Mouse (Mus musculus): Measurements from ENCODE around the gene Pmel. TPM values are rescaled to one million over a fixed set of nuclear protein-coding genes. Genes with fewer than 3 reads are reported as not detected.

Gene Pmel
- 1.0 and 2.3 TPM in 2 replicates for polyA plus RNA-seq (2012; rRNA removed; ENCODE audit: low replicate concordance)

DNA sequence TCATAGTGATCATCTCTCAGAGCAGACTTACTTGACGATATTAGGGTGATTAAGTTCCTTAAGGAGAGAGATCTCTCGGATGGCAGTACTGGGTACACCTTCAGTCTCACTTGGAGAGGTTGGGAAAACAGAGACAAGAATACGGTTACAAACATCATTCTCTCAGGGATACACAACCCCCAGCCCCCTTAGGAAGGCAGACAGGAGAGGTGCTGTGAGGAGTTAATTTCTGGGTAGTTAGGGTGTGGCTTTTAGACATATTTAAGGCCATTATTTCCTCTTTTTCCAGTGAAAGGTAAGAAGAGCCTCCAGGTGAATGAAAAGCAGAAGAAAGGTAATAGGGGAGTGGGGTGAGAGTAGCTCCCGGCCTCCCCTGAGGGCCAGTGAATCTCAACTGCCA is at the start of gene Pmel:
Gene Pmel, plus strand, starts transcription at position 301 of the 400 bp plus-strand sequence.

DNA sequence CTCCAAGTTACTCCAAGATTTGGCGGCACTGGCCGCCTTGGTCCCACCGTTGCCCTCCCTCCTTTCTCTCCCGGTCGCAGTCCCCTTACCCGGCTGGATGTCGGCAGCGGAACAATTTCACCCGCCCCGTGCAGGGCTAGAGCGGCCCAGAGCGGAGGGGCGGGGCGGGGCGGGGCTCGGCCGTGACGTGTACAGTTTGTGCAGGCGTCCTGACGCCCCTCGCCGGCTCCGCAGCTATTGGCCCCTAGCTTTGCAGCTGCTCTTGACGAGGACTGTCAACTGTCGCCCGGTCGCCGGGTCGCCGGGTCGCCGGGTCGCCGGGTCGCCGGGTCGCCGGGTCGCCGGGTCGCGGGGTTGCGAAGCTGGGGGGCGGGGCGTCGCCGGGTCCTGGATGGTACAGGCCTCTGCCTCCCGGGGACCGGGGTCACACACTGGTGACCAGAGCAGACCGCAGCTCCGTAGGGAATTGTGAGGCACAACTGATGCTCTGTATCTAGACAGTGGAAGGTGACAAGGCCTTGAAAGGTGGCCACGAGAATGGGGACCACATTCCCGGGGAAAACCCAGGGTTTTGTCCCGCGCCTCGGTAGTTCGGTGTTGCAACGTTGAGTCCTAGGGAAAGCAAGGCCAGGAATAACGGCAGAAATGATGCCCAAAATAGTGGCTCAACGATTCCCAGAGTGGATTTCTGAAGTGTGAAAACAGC is 30.1 kb upstream of the Pmel start, which contains the start of gene Suox:
Gene Suox, minus strand, starts transcription at position 311 of the 706 bp plus-strand sequence.

DNA sequence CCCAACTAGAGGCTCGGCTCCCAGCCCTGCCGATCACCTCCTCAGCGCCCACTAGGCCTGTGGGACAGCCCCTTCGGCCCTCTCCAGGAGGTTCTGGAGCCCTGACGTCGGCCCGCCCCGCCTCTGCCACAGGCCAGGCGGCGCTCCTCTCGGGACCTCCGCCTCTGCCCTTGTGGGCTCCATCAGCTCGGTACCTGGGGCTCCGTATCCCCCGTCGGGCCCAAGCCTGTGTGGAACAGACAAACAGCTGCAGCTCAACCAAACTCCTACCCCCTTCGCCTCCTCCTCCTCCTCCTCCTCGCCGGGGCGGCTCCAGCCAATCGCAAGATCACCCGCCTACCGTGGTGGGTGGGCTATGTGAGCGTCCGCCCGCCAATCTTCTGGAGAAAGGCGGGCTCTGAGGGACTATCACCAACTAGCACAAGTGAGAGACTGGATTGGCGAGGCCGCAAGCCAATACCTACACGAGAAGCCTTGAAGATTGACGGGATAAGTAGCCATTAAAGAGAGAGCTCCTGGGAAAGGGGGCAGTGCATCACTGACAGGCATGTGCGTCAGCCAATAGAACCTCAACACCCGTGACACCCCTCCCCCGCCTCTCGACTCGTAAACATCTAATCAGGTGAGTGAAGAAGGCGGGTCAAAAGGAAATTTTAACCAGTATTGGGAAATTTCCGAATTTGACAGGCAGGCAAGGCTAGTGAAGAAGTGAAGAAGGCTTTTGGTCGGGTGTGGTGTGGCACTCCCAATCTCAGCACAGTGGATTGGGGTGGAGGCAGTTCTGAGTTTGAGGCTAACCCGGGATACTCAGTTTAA is 7.8 kb upstream of the Pmel start, which contains the start of gene Rab5b:
Gene Rab5b, minus strand, starts transcription at position 273 of the 816 bp plus-strand sequence.

DNA sequence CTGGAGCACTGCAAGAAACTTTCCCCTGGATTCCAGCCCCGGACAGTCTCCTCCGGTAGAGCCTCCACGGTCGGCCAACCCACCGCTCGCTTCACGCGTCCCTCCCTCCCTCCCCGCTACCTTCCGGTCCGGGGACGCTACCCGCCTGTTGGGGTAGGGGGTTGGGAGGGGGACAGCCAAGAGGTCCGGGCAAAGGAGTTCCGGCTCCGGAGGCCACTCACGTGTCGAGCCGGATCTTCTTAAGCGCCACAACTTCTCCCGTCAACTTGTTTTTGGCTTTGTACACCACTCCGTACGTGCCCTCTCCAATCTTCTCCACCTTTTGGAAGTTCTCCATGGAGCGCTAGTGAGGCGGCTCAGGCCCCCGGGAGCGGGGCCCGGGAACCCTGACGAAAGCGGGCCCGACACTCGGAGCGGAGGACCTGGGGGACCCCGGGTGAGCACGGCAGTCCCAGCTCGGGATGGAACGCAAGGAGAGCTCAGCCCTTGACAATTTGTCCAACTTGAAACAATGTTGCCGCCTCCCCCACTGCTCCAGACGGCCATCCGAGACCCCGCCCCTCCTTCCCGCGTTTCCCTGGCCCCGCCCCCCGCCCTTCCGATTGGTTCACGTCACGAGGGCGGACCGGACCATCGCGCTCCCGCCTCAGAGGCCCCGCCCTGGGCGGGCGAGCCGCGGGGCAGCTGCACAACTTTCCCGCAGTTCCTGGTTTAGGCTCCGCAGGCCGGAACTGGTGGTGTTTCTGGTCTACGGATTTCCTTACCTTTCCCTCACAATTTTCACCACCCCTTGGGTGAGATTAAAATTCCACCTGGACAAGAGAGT is 709 bp downstream of the Pmel start, which contains the start of gene Cdk2:
Gene Cdk2, minus strand, starts transcription at position 541 of the 826 bp plus-strand sequence.

DNA sequence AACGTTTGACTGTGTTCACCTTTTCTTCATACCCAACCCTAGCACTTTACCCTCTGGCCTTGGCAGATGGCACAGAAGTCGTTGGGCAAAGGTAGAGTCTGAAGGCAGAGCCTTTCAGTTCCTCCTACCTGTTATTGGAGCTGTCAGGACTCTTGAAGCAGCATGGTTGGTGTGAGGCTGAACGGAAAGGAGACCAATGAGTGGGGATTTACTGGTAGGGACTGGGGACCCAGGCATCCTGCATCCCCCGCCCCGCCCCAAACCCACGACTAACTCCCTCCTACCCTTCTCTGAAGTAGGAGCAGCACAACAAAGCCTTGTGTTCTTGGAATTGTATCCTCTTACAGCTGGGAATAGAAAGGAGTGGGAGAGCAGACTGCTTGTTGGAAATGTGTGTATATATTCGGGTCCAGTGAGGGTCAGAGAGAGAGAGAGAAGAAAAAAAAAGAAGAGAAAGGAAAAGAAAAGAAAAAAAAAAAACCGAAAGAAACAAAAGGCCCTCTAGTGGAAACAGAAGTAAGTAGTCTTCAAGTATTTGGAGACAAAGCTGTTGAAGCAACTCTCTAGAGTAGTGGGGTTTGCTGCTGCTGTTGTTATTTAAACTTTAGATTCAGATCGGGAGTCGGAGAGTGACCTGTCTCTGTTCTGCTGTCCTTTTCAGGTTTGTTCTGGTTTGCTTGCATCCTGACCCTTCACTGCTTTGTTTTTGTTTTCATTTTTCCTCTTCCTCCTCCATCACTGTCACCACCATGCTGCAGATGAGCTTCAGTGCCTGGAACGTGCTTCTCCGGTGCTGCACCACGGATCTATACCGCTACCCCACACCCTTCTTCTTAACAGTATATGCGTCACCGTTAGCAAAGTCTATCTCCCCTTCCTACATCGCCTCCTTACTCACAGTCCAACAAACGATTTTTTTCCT is 40.9 kb downstream of the Pmel start, which contains the start of gene Dgka:
Gene Dgka, minus strand, starts transcription at position 176 of the 922 bp plus-strand sequence.

DNA sequence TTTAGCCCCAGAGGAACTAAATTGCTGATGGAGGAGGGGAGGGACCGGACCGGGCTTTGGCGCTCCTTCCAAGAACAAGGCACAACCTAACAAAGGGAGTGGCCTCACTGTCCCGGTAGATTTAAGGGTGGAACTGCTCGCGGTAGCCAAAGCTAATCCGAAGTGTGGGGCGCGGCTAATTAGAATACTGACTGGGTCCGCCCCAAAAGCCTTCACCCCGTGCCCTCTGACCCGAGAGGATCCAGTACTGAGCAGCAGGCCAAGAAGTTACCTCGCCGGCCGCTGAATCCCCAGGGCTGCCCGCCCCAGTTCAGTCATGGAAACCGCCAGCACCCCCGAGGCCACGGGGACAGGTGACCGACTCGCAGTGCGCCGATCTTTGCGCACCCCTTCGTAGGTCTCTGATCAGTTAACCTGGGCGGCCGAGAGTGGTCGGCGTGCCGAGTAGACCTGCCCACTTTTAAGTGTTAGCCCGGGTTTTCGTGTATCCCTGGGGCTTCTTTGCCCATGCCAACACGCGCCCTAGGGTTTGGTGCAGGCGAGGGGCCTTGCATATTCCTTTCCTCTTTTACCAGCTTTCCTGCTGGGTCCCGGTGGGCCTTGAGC is 43.8 kb downstream of the Pmel start, which contains the start of gene Pym1:
Gene Pym1, plus strand, starts transcription at position 244 of the 606 bp plus-strand sequence.

Other genes starting within 250 kb of the Pmel start
- 114 and 152 TPM in 2 replicates for gene Smarcc2, start 244.9 kb upstream of the Pmel start, polyA plus RNA-seq (2012; rRNA removed; ENCODE audit: low replicate concordance)
- 431 and 667 TPM in 2 replicates for gene Myl6, start 210.1 kb upstream of the Pmel start, polyA plus RNA-seq (2012; rRNA removed; ENCODE audit: low replicate concordance)
- 6.0 and 6.7 TPM in 2 replicates for gene Myl6b, start 205.5 kb upstream of the Pmel start, polyA plus RNA-seq (2012; rRNA removed; ENCODE audit: low replicate concordance)
- 153 and 220 TPM in 2 replicates for gene Esyt1, start 178.3 kb upstream of the Pmel start, polyA plus RNA-seq (2012; rRNA removed; ENCODE audit: low replicate concordance)
- 11.5 and 20.7 TPM in 2 replicates for gene Zc3h10, start 156.4 kb upstream of the Pmel start, polyA plus RNA-seq (2012; rRNA removed; ENCODE audit: low replicate concordance)
- gene Rpl41, start 154.9 kb upstream of the Pmel start, polyA plus RNA-seq (2012; rRNA removed; ENCODE audit: low replicate concordance), result 1,017 and 1,401 TPM in 2 replicates
- gene Pa2g4, start 138.2 kb upstream of the Pmel start, polyA plus RNA-seq (2012; rRNA removed; ENCODE audit: low replicate concordance), result 13.1 and 25.5 TPM in 2 replicates
- 18.4 and 23.2 TPM in 2 replicates for gene Erbb3, start 114.5 kb upstream of the Pmel start, polyA plus RNA-seq (2012; rRNA removed; ENCODE audit: low replicate concordance)
- 680 and 886 TPM in 2 replicates for gene Rps26, start 77.4 kb upstream of the Pmel start, polyA plus RNA-seq (2012; rRNA removed; ENCODE audit: low replicate concordance)
- gene Ikzf4, start 58.2 kb upstream of the Pmel start, polyA plus RNA-seq (2012; rRNA removed; ENCODE audit: low replicate concordance), result 3.6 and 4.9 TPM in 2 replicates
- gene Suox, start 30.1 kb upstream of the Pmel start, polyA plus RNA-seq (2012; rRNA removed; ENCODE audit: low replicate concordance), result 15.0 and 36.9 TPM in 2 replicates
- gene Rab5b, start 7.9 kb upstream of the Pmel start, polyA plus RNA-seq (2012; rRNA removed; ENCODE audit: low replicate concordance), result 65.8 and 127 TPM in 2 replicates
- 18.0 and 31.1 TPM in 2 replicates for gene Cdk2, start 836 bp downstream of the Pmel start, polyA plus RNA-seq (2012; rRNA removed; ENCODE audit: low replicate concordance)
- 113 and 118 TPM in 2 replicates for gene Dgka, start 40.7 kb downstream of the Pmel start, polyA plus RNA-seq (2012; rRNA removed; ENCODE audit: low replicate concordance)
- gene Pym1, start 43.7 kb downstream of the Pmel start, polyA plus RNA-seq (2012; rRNA removed; ENCODE audit: low replicate concordance), result 21.3 and 30.1 TPM in 2 replicates
- gene Mmp19, start 86.7 kb downstream of the Pmel start, polyA plus RNA-seq (2012; rRNA removed; ENCODE audit: low replicate concordance), result 27.6 and 57.1 TPM in 2 replicates
- 11.9 and 12.7 TPM in 2 replicates for gene Dnajc14, start 99.9 kb downstream of the Pmel start, polyA plus RNA-seq (2012; rRNA removed; ENCODE audit: low replicate concordance)
- 26.8 and 30.4 TPM in 2 replicates for gene Tmem198b, start 100.2 kb downstream of the Pmel start, polyA plus RNA-seq (2012; rRNA removed; ENCODE audit: low replicate concordance)
- gene Sarnp, start 113.1 kb downstream of the Pmel start, polyA plus RNA-seq (2012; rRNA removed; ENCODE audit: low replicate concordance), result 3.2 and 13.4 TPM in 2 replicates
- gene Ormdl2, start 117.5 kb downstream of the Pmel start, polyA plus RNA-seq (2012; rRNA removed; ENCODE audit: low replicate concordance), result 33.3 and 73.8 TPM in 2 replicates
- gene Gdf11, start 187.5 kb downstream of the Pmel start, polyA plus RNA-seq (2012; rRNA removed; ENCODE audit: low replicate concordance), result 3.6 and 4.9 TPM in 2 replicates
- gene Cd63, start 196.8 kb downstream of the Pmel start, polyA plus RNA-seq (2012; rRNA removed; ENCODE audit: low replicate concordance), result 91.7 and 140 TPM in 2 replicates
- gene Rdh5, start 218.7 kb downstream of the Pmel start, polyA plus RNA-seq (2012; rRNA removed; ENCODE audit: low replicate concordance), result 36.7 and 39.7 TPM in 2 replicates
- gene Bloc1s1, start 219.8 kb downstream of the Pmel start, polyA plus RNA-seq (2012; rRNA removed; ENCODE audit: low replicate concordance), result 183 and 190 TPM in 2 replicates
- 89.8 and 101 TPM in 2 replicates for gene Itga7, start 229.6 kb downstream of the Pmel start, polyA plus RNA-seq (2012; rRNA removed; ENCODE audit: low replicate concordance)